Mouse (Mus musculus): ENCODE measurements around the gene Iqgap2. TPM values are rescaled to one million over a fixed set of nuclear protein-coding genes. Genes with fewer than 3 reads are reported as not detected.

The Iqgap2 gene
- total RNA-seq, 2 experiments from 2014 or later, result 91.9 to 143 TPM

- ATAC-seq (replicated peaks; ENCODE audit: poor library complexity, severe bottlenecking), result no peak
These were observed 58.2 kb downstream of the Iqgap2 start for GRCm38 (mm10) chr13:95833473-95833872.

GRCm38 (mm10) chr13:95832712-95833111, 59.0 kb downstream of the Iqgap2 start:
- no peak for ATAC-seq (replicated peaks; ENCODE audit: poor library complexity, severe bottlenecking)

- ATAC-seq (replicated peaks; ENCODE audit: poor library complexity, severe bottlenecking), result peak; percentile 40
These were observed 60.0 kb downstream of the Iqgap2 start for GRCm38 (mm10) chr13:95831760-95832159.

GRCm38 (mm10) chr13:95829431-95830171, 62.1 kb downstream of the Iqgap2 start:
- ATAC-seq (replicated peaks; ENCODE audit: poor library complexity, severe bottlenecking), result peak; percentile 35; the same call in 1 of the 2 replicates

- ATAC-seq (replicated peaks; ENCODE audit: poor library complexity, severe bottlenecking), result no peak
These were observed 63.1 kb downstream of the Iqgap2 start for GRCm38 (mm10) chr13:95828616-95829015.

GRCm38 (mm10) chr13:95826178-95826577, 65.5 kb downstream of the Iqgap2 start:
- ATAC-seq (replicated peaks; ENCODE audit: poor library complexity, severe bottlenecking), result no peak

GRCm38 (mm10) chr13:95822918-95823317, 68.8 kb downstream of the Iqgap2 start:
- ATAC-seq (replicated peaks; ENCODE audit: poor library complexity, severe bottlenecking), result no peak

- no peak for ATAC-seq (replicated peaks; ENCODE audit: poor library complexity, severe bottlenecking)
These were observed 71.7 kb downstream of the Iqgap2 start for GRCm38 (mm10) chr13:95820071-95820470.

- ATAC-seq (replicated peaks; ENCODE audit: poor library complexity, severe bottlenecking), result no peak
These were observed 72.8 kb downstream of the Iqgap2 start for GRCm38 (mm10) chr13:95818941-95819340.

GRCm38 (mm10) chr13:95813643-95814042, 78.1 kb downstream of the Iqgap2 start:
- ATAC-seq (replicated peaks; ENCODE audit: poor library complexity, severe bottlenecking), result peak; percentile 77

- ATAC-seq (replicated peaks; ENCODE audit: poor library complexity, severe bottlenecking), result no peak
These were observed 80.9 kb downstream of the Iqgap2 start for GRCm38 (mm10) chr13:95810796-95811195.

- ATAC-seq (replicated peaks; ENCODE audit: poor library complexity, severe bottlenecking), result no peak
These were observed 84.5 kb downstream of the Iqgap2 start for GRCm38 (mm10) chr13:95807106-95807750.

- ATAC-seq (replicated peaks; ENCODE audit: poor library complexity, severe bottlenecking), result no peak
These were observed 86.1 kb downstream of the Iqgap2 start for GRCm38 (mm10) chr13:95805469-95806166.

GRCm38 (mm10) chr13:95804113-95804512, 87.6 kb downstream of the Iqgap2 start:
- no peak for ATAC-seq (replicated peaks; ENCODE audit: poor library complexity, severe bottlenecking)

- no peak for ATAC-seq (replicated peaks; ENCODE audit: poor library complexity, severe bottlenecking)
These were observed 90.8 kb downstream of the Iqgap2 start for GRCm38 (mm10) chr13:95800925-95801324.

- peak; percentile 84 for ATAC-seq (replicated peaks; ENCODE audit: poor library complexity, severe bottlenecking)
These were observed 92.4 kb downstream of the Iqgap2 start for GRCm38 (mm10) chr13:95799322-95799721.

- ATAC-seq (replicated peaks; ENCODE audit: poor library complexity, severe bottlenecking), result no peak
These were observed 93.0 kb downstream of the Iqgap2 start for GRCm38 (mm10) chr13:95798721-95799120.

- peak; percentile 28; the same call in 1 of the 2 replicates for ATAC-seq (replicated peaks; ENCODE audit: poor library complexity, severe bottlenecking)
These were observed 94.2 kb downstream of the Iqgap2 start for GRCm38 (mm10) chr13:95797530-95797929.

GRCm38 (mm10) chr13:95794346-95794745, 97.4 kb downstream of the Iqgap2 start:
- no peak for ATAC-seq (replicated peaks; ENCODE audit: poor library complexity, severe bottlenecking)

GRCm38 (mm10) chr13:95790883-95791282, 100.8 kb downstream of the Iqgap2 start:
- peak; percentile 92 for ATAC-seq (replicated peaks; ENCODE audit: poor library complexity, severe bottlenecking)

Measured in granulocyte monocyte progenitor cell, adult 5-6 weeks (primary cell).